Mouse (Mus musculus): Measurements from ENCODE around the gene Wdr46.

The Wdr46 gene

GRCm38 (mm10) chr17:33911052-33911812, 29.2 kb upstream of the Wdr46 start:
- intact Hi-C loops (cut with DNase I) = no loop called here

- intact Hi-C loops (cut with DNase I) = no loop called here
Observed at GRCm38 (mm10) chr17:33911813-33912414, 28.5 kb upstream of the Wdr46 start.

- intact Hi-C loops (cut with DNase I) = no loop called here
Observed at GRCm38 (mm10) chr17:33913264-33913663, 27.2 kb upstream of the Wdr46 start.

- intact Hi-C loops (cut with DNase I) = no loop called here
Observed at GRCm38 (mm10) chr17:33913905-33914304, 26.6 kb upstream of the Wdr46 start.

- intact Hi-C loops (cut with DNase I) = no loop called here
Observed at GRCm38 (mm10) chr17:33914969-33915391, 25.5 kb upstream of the Wdr46 start.

GRCm38 (mm10) chr17:33915671-33916250, 24.7 kb upstream of the Wdr46 start, which contains the start of the genes Tapbp and Zbtb22:
TSS of gene Tapbp (plus strand) at chr17:33915899.
TSS of gene Zbtb22 (plus strand) at chr17:33915904.
- intact Hi-C loops (cut with DNase I) = no loop called here

GRCm38 (mm10) chr17:33916294-33916693, 24.2 kb upstream of the Wdr46 start:
- intact Hi-C loops (cut with DNase I) = no loop called here

- intact Hi-C loops (cut with DNase I) = no loop called here
Observed at GRCm38 (mm10) chr17:33916847-33917655, 23.4 kb upstream of the Wdr46 start.

- intact Hi-C loops (cut with DNase I) = no loop called here
Observed at GRCm38 (mm10) chr17:33917656-33918292, 22.7 kb upstream of the Wdr46 start.

- intact Hi-C loops (cut with DNase I) = no loop called here
Observed at GRCm38 (mm10) chr17:33918293-33919203, 21.9 kb upstream of the Wdr46 start.

GRCm38 (mm10) chr17:33919351-33920281, 20.8 kb upstream of the Wdr46 start:
- intact Hi-C loops (cut with DNase I) = no loop called here

- intact Hi-C loops (cut with DNase I) = no loop called here
Observed at GRCm38 (mm10) chr17:33920282-33921097, 20.0 kb upstream of the Wdr46 start.

- intact Hi-C loops (cut with DNase I) = no loop called here
Observed at GRCm38 (mm10) chr17:33921361-33921760, 19.1 kb upstream of the Wdr46 start.

GRCm38 (mm10) chr17:33924577-33925283, 15.7 kb upstream of the Wdr46 start:
- intact Hi-C loops (cut with DNase I) = no loop called here

GRCm38 (mm10) chr17:33925406-33926116, 14.9 kb upstream of the Wdr46 start:
- intact Hi-C loops (cut with DNase I) = no loop called here

GRCm38 (mm10) chr17:33926207-33926932, 14.1 kb upstream of the Wdr46 start:
- intact Hi-C loops (cut with DNase I) = no loop called here
